Mouse (Mus musculus) layer of hippocampus, postnatal 36 days (tissue): ENCODE measurements around the gene Iqcb1. TPM values are rescaled to one million over a fixed set of nuclear protein-coding genes. Genes with fewer than 3 reads are reported as not detected.

Experiments
- DNase-seq, 2 experiments: peaks; one replicate each; pipeline ENCODE4 v3.0.0; 2022
- microRNA-seq, 2 experiments: library from miRNA; unstranded; fragments of <30 nt; microRNA quantifications; one replicate each; pipeline ENCODE4 v1.2.0; 2021
- total RNA-seq, 2 experiments: library from RNA; stranded (reverse); gene quantifications; 2 replicates each; pipeline ENCODE4 v1.2.3; 2021

Iqcb1 gene
- total RNA-seq, 2 experiments from 2014 or later = 38.9 to 39.1 TPM

- DNase-seq = peak in 1 of 2 experiments; percentile 59
Observed at GRCm38 (mm10) chr16:36875276-36875851, 47.2 kb downstream of the Iqcb1 start.

GRCm38 (mm10) chr16:36877316-36877715, 49.1 kb downstream of the Iqcb1 start:
- no peak for DNase-seq

GRCm38 (mm10) chr16:36882737-36883343, 54.7 kb downstream of the Iqcb1 start:
- no peak for DNase-seq

- DNase-seq = no peak
Observed at GRCm38 (mm10) chr16:36884881-36885280, 56.7 kb downstream of the Iqcb1 start.

- no peak for DNase-seq
Observed at GRCm38 (mm10) chr16:36885912-36886311, 57.7 kb downstream of the Iqcb1 start.

- DNase-seq = no peak
Observed at GRCm38 (mm10) chr16:36887546-36887945, 59.4 kb downstream of the Iqcb1 start.

- no peak for DNase-seq
Observed at GRCm38 (mm10) chr16:36890559-36890958, 62.4 kb downstream of the Iqcb1 start.

GRCm38 (mm10) chr16:36891415-36891814, 63.2 kb downstream of the Iqcb1 start:
- no peak for DNase-seq

- DNase-seq = no peak
Observed at GRCm38 (mm10) chr16:36893317-36893716, 65.1 kb downstream of the Iqcb1 start.

GRCm38 (mm10) chr16:36896712-36897111, 68.5 kb downstream of the Iqcb1 start:
- DNase-seq = no peak

- no peak for DNase-seq
Observed at GRCm38 (mm10) chr16:36903156-36903555, 75.0 kb downstream of the Iqcb1 start.

GRCm38 (mm10) chr16:36911909-36912308, 83.7 kb downstream of the Iqcb1 start:
- no peak for DNase-seq

GRCm38 (mm10) chr16:36912311-36912710, 84.1 kb downstream of the Iqcb1 start:
- DNase-seq = no peak

- peak in 1 of 2 experiments; percentile 14 for DNase-seq
Observed at GRCm38 (mm10) chr16:36914195-36914594, 86.0 kb downstream of the Iqcb1 start.

GRCm38 (mm10) chr16:36918505-36918904, 90.3 kb downstream of the Iqcb1 start:
- no peak for DNase-seq

- DNase-seq = no peak
Observed at GRCm38 (mm10) chr16:36920410-36920809, 92.2 kb downstream of the Iqcb1 start.

GRCm38 (mm10) chr16:36921067-36921613, 93.0 kb downstream of the Iqcb1 start:
- DNase-seq = no peak

- no peak for DNase-seq
Observed at GRCm38 (mm10) chr16:36921980-36922379, 93.8 kb downstream of the Iqcb1 start.

Small RNAs within 50 kb of the gene (microRNA-seq; reads per million reads assigned to microRNA genes)
- gene Gm22617 = 0 reads per million in 2 experiments

Other genes with a start within 250 kb of the Iqcb1 start
- 1 to 10 TPM; 1.3 to 1.4 TPM for gene Cd86, start 162.3 kb upstream of the Iqcb1 start, total RNA-seq
- gene Ildr1, start 134.4 kb upstream of the Iqcb1 start, total RNA-seq = under 1 TPM; 0.25 TPM
- 10 to 100 TPM; 39.7 to 44.0 TPM for gene Slc15a2, start 43.4 kb upstream of the Iqcb1 start, total RNA-seq
- 1 to 10 TPM; 1.1 to 1.2 TPM for gene Eaf2, start 46.6 kb downstream of the Iqcb1 start, total RNA-seq
- 10 to 100 TPM; 74.1 to 82.4 TPM for gene Golgb1, start 46.8 kb downstream of the Iqcb1 start, total RNA-seq
- 1 to 10 TPM; 3.2 to 4.5 TPM for gene Hcls1, start 106.6 kb downstream of the Iqcb1 start, total RNA-seq
- gene Fbxo40, start 162.1 kb downstream of the Iqcb1 start, total RNA-seq = under 1 TPM in 1 of 2 experiments, not detected in 1; 0.07 TPM
- 1 to 10 TPM; 1.2 to 1.4 TPM for gene Polq, start 183.4 kb downstream of the Iqcb1 start, total RNA-seq